Mouse (Mus musculus) cortical plate, adult 2 months (tissue): Measurements from ENCODE around the gene Spns1.

Source experiments
- CTCF ChIP-seq: fragments of 200-500 bp; IDR thresholded peaks from 2 replicates; pipeline ENCODE4 v1.5.1; 2011; ENCODE audit warnings: mild to moderate bottlenecking, control low read depth, low read length; ENCODE audit not compliant: insufficient read depth; ENCODE audit errors: extremely low read depth
- POLR2A ChIP-seq: fragments of 200-500 bp; IDR thresholded peaks from 2 replicates; pipeline ENCODE4 v1.6.1; 2011; ENCODE audit warnings: mild to moderate bottlenecking, low read length, control low read depth; ENCODE audit not compliant: insufficient read depth; ENCODE audit errors: extremely low read depth

- TF ChIP-seq POLR2A: no peak
- peak; percentile 22; the same call in 1 of the 2 replicates for TF ChIP-seq CTCF
These were observed 2.2 kb downstream of the Spns1 start for GRCm38 (mm10) chr7:126375012-126375411.
